Mouse (Mus musculus) limb, embryonic 14.5 days (tissue): ENCODE data around the gene Gm44511. TPM values are rescaled to one million over a fixed set of nuclear protein-coding genes. Genes with fewer than 3 reads are reported as not detected.
"Not testable (repeated sequence)": the region's sequence is repeated elsewhere in the genome, so short reads cannot be mapped to it uniquely, and the experiment has no call there.

Experiments used
- ATAC-seq: fragments of 200-750 bp; cut with Nextera tagmentation; 2 replicates; pipeline ENCODE4 v1.8.0; 2017; ENCODE audit warnings: low read depth, moderate number of reproducible peaks, moderate TSS enrichment; ENCODE audit not compliant: low FRiP score
- DNase-seq: peaks from one replicate; pipeline ENCODE4 v3.0.0-alpha.2; 2015; ENCODE audit warnings: low spot score
- H3K27ac ChIP-seq: fragments of 300-500 bp; sonication (generic); replicated peaks from 2 replicates; pipeline ENCODE4 v1.5.1; 2014; ENCODE audit warnings: low read depth, mild to moderate bottlenecking, low read length, moderate library complexity, mixed read lengths
- H3K27me3 ChIP-seq: fragments of 300-500 bp; sonication (generic); 2 replicates; pipeline ENCODE4 v1.6.1; 2014; ENCODE audit warnings: low read length, mixed read lengths; ENCODE audit not compliant: control insufficient read depth, insufficient read depth
- H3K36me3 ChIP-seq: fragments of 300-500 bp; sonication (generic); 2 replicates; pipeline ENCODE4 v1.6.1; 2014; ENCODE audit warnings: mild to moderate bottlenecking, low read length, moderate library complexity, mixed read lengths; ENCODE audit not compliant: control insufficient read depth, insufficient read depth
- H3K4me1 ChIP-seq: fragments of 300-500 bp; sonication (generic); 2 replicates; pipeline ENCODE4 v1.6.1; 2014; ENCODE audit warnings: antibody characterized with exemption, low read length, mixed read lengths; ENCODE audit not compliant: control insufficient read depth, insufficient read depth
- H3K4me2 ChIP-seq: fragments of 300-500 bp; sonication (generic); replicated peaks from 2 replicates; pipeline ENCODE4 v1.6.1; 2014; ENCODE audit warnings: low read depth, mild to moderate bottlenecking, low read length, moderate library complexity; ENCODE audit not compliant: severe bottlenecking
- H3K4me3 ChIP-seq: fragments of 300-500 bp; sonication (generic); replicated peaks from 2 replicates; pipeline ENCODE4 v1.5.1; 2014; ENCODE audit warnings: low read length
- H3K9ac ChIP-seq: fragments of 300-500 bp; sonication (generic); 2 replicates; pipeline ENCODE4 v1.6.1; 2014; ENCODE audit warnings: mild to moderate bottlenecking, low read depth, low read length, moderate library complexity; ENCODE audit not compliant: severe bottlenecking
- H3K9me3 ChIP-seq: fragments of 300-500 bp; sonication (generic); 2 replicates; pipeline ENCODE4 v1.6.1; 2016; ENCODE audit warnings: low read length; ENCODE audit not compliant: control insufficient read depth
- POLR2A ChIP-seq: fragments of 200-500 bp; IDR thresholded peaks from 2 replicates; pipeline ENCODE4 v1.8.0; 2012; ENCODE audit warnings: inconsistent platforms, mild to moderate bottlenecking, moderate library complexity, borderline replicate concordance; ENCODE audit not compliant: insufficient read depth, insufficient read length; ENCODE audit errors: extremely low read depth
- WGBS: fragments of 180-500 bp; shearing (Covaris S2); extraction: QIAGEN DNeasy Blood & Tissue Kit; methylation state at CpG from one replicate; pipeline ENCODE4 v1.1.7; 2014; 5-methylcytosine and 5-hydroxymethylcytosine counted together
- polyA plus RNA-seq, 2 experiments: library from polyadenylated mRNA; depleted of rRNA in 1 of 2; stranded (reverse) in 1 of 2; unstranded in 1 of 2; fragments of >200 nt; fragmentation: Nextera tagmentation in 1 of 2; extraction: Ambion mirVana in 1 of 2; gene quantifications; 2 replicates each; pipeline versions ENCODE4 v1.2.1 to v1.2.3; 2012 to 2014

Gene Gm44511
- polyA plus RNA-seq, 2 experiments = not detected

GRCm38 (mm10) chr6:128802557-128802956 lies 23.6 kb downstream of the Gm44511 start:
- TF ChIP-seq POLR2A = no peak
- WGBS = 14% methylated on average over 10 of the region's 10 CpGs
- peak overlapping the region; percentile 55 for H3K4me2 ChIP-seq
- peak; percentile 24 for ATAC-seq
- H3K4me1 ChIP-seq = no peaks in the 10 kb centered on the region
- peak overlapping the region; percentile 40 for H3K27ac ChIP-seq
- H3K9ac ChIP-seq = peak overlapping the region; percentile 55
- no peaks in the 10 kb centered on the region for H3K27me3 ChIP-seq
- H3K36me3 ChIP-seq = no peaks in the 10 kb centered on the region
- H3K9me3 ChIP-seq = no peaks in the 10 kb centered on the region
- peak overlapping the region; percentile 45 for H3K4me3 ChIP-seq
- no peak for DNase-seq

GRCm38 (mm10) chr6:128800696-128801095 lies 25.4 kb downstream of the Gm44511 start:
- 77% methylated on average over 5 of the region's 5 CpGs for WGBS
- H3K4me3 ChIP-seq, H3K9ac ChIP-seq, H3K4me2 ChIP-seq, H3K9me3 ChIP-seq, H3K4me1 ChIP-seq, ATAC-seq, H3K27ac ChIP-seq, H3K36me3 ChIP-seq, DNase-seq, H3K27me3 ChIP-seq: not testable (repeated sequence)

DNA sequence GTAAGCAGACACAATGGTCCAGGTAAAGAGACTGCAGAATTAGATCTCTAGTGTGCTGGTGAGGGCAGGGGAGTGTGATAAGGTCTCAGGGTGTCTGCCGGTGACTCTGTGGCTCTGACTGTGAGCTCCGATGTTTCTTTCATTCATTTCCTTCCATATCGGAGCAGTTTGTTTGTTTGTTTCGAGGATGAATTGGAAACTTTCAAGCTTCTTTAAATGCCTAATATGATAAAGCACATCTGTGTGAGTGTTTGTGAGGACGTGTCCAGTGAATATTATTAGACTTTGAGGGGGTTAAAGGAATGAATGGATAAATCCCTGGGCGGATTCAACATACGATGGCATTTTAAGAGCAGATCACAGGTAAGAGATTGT lies 26.2 kb downstream of the Gm44511 start:
- no peaks in the 10 kb centered on the region for H3K36me3 ChIP-seq
- no peak for TF ChIP-seq POLR2A
- peak overlapping the region; percentile 44 for H3K4me2 ChIP-seq
- WGBS = 22% methylated on average over 7 of the region's 7 CpGs
- H3K27ac ChIP-seq = no peak overlapping the region
- H3K4me3 ChIP-seq = peak overlapping the region; percentile 57
- no peaks in the 10 kb centered on the region for H3K4me1 ChIP-seq
- peak overlapping the region; percentile 70; the same call in 1 of the 2 replicates for H3K9ac ChIP-seq
- no peak for DNase-seq
- no peak for ATAC-seq
- no peaks in the 10 kb centered on the region for H3K9me3 ChIP-seq
- H3K27me3 ChIP-seq = no peaks in the 10 kb centered on the region

DNA sequence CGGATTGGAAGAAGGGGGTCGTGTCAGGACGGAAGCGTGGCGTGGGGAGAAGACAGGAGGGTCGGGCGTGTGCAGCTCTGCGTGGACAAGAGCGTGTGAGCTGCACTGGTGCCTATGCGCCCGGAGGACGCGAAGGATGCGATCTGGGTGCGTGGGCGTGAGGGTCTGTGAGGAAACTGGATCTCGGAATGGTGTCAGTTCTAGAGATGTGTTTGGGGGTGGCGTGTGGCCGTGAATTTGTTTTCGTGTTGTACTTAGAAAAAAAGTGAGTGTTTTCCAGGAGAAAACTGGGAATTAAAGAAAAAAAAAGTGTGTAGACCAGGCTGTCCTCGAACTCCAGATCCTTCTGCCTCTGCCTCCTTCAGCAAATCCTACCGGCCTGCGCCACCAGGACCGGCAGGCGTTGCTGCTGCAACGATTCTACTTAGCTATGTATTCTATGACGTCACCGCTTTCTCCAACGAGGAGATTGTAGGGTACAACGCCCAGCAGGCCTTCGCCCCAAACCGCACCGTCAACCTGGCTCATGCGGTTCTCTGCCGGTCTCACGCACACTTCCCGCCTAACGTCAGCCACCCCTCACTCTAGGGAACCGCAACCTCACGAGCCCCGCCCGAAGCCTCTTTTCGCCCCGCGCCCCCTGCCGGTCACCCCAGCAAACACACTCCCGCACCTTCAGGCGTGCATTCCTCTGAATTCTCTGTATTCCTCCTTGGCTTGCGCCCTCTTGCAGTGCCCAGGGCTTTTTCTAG lies 26.8 kb downstream of the Gm44511 start:
- peak overlapping the region; percentile 44 for H3K4me2 ChIP-seq
- H3K27me3 ChIP-seq, H3K9me3 ChIP-seq, H3K4me1 ChIP-seq, H3K36me3 ChIP-seq: not testable (repeated sequence)
- DNase-seq (peak; percentile 90), ATAC-seq (peak; percentile 75)
- H3K27ac ChIP-seq = peak overlapping the region; percentile 90
- peak overlapping the region; percentile 57 for H3K4me3 ChIP-seq
- H3K9ac ChIP-seq = peak overlapping the region; percentile 70
- WGBS = under 1% methylated on average over 49 of the region's 49 CpGs

- Histone ChIP-seq H3K27ac (peak overlapping the region; percentile 90), H3K4me2 (peak overlapping the region; percentile 57; the same call in 1 of the 2 replicates), H3K9ac (peak overlapping the region; percentile 70), H3K4me3 (peak overlapping the region; percentile 57)
- H3K27me3 ChIP-seq, H3K4me1 ChIP-seq, H3K36me3 ChIP-seq, H3K9me3 ChIP-seq: not testable (repeated sequence)
- ATAC-seq = peak; percentile 58
- DNase-seq = peak; percentile 85
- under 1% methylated on average over 20 of the region's 20 CpGs for WGBS
Measured at GRCm38 (mm10) chr6:128798772-128799143, 27.4 kb downstream of the Gm44511 start.
